Mouse (Mus musculus): ENCODE results near the gene Mgat4b. TPM values are rescaled to one million over a fixed set of nuclear protein-coding genes. Genes with fewer than 3 reads are reported as not detected.
"Not testable (repeated sequence)": the region's sequence is repeated elsewhere in the genome, so short reads cannot be mapped to it uniquely, and the experiment has no call there.

Mgat4b gene
- total RNA-seq (2021) = 100 to 1,000 TPM; 144 to 146 TPM

DNA sequence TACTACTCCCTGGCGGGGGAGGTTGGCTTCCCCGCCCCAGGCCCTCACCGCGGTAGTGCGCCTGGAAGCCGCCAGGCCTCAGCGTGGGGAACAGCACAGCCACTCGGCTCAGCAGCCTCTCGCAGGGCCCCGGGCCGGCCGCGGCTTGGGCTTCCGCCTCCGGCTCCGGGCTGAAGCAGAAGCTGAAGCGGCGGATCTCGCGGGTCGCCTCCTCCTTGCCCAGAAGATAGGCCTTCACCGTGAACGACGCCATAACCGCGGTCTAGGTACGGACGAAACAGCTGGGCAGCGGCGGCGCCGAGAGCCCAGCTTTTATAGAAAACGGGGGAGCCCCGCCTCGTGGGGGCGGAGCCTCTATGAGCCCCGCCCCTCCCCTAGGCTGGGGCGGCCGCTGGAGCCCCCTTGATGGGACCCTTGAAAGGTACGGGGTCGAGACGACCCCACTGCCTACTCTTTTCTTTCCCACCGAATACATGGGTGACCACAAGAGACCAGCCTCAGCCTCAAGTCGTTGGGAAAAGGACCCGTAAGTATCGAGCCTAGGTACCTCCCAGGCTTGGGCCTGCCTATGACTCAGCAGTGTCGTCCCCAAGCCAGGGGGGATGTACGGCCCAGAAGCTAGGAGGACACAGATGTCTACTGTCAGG, at the start of gene Mgat4b, which contains the start of gene Sqstm1:
Mgat4b (plus strand) TSS at position 386 of the 647 bp plus-strand sequence.
Sqstm1 (minus strand) TSS at position 323 of the 647 bp plus-strand sequence.
- DNase-seq (ENCODE audit: extremely low spot score in 1 of 2, low spot score in 2 of 2) = peak; percentile 66 to 84
- intact Hi-C loops (cut with DNase I) = no loop called here

DNA sequence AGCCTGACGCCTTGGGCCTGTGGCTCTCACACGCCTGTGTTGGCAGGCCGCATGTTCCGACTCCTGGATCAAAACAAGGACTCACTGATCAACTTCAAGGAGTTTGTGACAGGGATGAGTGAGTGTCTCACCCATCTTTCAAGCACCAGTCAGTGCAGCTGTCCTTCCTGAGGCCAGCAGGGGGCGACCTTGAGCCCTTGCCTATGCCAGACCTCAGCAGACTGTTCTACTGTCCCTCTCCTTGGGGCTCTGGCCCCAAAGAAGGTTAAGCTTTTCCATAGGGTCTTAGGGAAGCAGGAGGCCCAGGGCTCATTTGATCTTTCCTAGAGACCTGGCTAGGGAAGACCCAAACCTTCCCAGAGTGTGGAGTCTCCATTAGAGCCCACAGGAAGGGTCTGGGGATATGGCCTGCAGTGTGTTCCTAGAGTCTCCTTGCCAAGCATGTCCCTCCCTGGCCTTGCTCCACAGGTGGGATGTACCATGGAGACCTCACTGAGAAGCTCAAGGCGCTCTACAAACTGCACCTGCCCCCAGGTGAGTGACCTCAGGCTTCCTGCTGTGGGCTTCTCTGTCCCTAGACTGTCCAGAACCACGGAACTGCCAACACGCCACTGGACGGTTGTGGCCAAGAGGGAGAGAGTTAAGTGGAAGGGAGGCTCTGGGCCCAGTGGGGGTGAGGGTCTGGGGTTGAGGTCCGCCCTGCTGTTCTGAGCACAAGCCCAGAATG, 48.9 kb upstream of the Mgat4b start:
- intact Hi-C loops (cut with DNase I) = no loop called here
- DNase-seq (ENCODE audit: extremely low spot score in 1 of 2, low spot score in 2 of 2) = peak in 1 of 2 experiments; percentile 70

DNA sequence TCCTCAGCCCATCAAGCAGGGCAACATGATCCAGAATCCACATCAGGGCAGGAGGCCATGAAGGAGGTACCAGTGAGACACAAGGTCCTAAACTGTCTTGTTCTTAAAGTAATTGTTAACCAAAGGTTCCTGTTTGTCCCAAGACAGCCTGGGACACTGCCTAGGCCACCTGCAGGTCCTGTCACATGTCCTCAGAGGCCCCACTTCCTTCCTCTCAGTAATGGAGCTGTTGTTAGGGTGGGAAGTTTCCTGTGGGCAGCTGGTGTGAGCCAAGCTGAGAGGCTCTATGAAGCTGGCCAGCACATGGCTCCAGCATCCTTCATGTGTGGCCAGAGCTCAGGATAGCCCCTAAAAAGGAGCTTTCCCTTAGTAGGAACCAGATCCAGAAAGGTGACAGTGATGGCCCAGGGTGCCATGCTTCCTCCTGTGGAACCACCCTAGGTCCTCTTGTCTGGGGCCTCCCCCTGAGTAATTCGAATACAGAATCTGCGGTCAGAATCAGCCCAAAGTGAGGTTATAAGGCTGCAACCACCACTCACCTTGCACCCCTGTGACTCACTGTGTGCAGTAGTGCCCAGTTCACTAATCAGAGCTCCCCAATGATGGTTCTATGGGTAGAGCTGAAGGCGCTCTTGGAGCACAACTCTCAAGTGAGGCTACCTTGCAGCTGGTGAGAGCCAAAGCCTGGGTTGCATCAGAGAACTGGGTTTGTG, 48.2 kb upstream of the Mgat4b start:
- peak in 1 of 2 experiments; percentile 49 for DNase-seq (ENCODE audit: extremely low spot score in 1 of 2, low spot score in 2 of 2)
- intact Hi-C loops (cut with DNase I) = no loop called here

DNA sequence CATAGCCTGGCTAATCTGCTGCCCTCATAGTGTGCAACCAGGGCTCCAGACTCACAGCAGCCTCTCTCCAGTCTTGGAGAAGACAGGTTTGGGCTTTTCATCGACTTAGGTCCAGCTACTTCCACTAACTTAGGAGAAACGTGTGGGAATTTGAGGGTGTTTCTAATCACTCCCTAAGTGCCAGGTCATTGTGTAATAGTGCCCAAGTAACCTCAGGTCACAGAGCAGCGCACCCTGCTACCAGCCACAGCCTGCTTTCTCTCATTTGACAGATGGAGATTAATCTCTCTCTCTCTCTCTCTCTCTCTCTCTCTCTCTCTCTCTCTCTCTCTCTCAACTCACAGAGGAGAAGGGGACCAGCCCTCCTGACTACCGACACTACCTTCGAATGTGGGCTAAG, 42.3 kb upstream of the Mgat4b start:
- intact Hi-C loops (cut with DNase I) = no loop called here
- no peak for DNase-seq (ENCODE audit: extremely low spot score in 1 of 2, low spot score in 2 of 2)

DNA sequence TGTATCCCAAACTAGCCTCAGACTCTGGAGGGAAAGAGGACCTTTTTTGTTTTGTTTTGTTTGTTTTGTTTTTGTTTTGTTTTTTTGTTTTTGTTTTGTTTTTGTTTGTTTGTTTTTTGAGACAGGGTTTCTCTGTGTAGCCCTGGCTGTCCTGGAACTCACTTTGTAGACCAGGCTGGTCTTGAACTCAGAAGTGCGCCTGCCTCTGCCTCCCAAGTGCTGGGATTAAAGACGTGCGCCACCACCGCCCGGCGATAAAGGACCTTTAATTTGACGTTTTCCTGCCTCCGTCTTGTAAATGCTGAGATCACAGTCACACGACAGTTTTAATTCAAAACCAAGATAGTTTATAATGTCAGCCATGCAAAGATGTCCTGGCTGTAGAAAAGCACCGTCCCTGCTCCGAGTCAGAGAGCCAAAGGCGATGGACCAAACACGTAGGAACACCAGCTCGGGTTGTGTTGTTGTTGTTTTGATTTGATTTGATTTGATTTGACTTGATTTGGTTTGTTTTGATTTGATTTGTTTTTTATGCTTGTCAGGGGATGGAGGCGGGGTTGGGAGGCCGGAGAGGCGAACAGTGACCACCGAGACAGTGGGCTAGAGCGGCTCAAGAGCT, 36.5 kb upstream of the Mgat4b start, which contains the start of gene Mrnip:
Mrnip (plus strand) TSS at position 334 of the 619 bp plus-strand sequence.
- peak; percentile 16 to 27 for DNase-seq (ENCODE audit: extremely low spot score in 1 of 2, low spot score in 2 of 2)
- intact Hi-C loops (cut with DNase I) = not testable (repeated sequence)

DNA sequence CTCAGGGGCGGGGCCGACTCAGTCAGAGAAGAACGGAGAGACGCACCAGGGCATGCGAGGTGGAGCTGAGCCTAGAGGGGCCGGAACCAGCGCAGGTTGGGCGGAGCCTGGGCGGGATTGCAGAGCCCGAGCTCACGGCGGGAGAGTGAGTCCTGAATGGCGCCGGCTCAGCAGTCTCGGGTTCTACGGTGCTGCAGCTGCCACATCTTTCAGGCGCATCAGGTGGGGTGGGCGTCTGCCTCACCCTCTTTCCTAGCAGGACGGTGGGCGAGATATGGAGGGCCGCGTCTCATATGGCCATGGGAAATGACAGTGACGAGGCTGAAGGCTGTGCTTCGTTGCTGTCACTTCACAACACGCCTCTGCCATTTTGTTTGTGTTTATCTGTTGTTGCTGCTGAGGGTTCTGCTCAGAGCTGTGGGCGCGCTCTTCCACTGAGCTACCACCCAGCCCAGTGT, 35.9 kb upstream of the Mgat4b start:
- DNase-seq (ENCODE audit: extremely low spot score in 1 of 2, low spot score in 2 of 2) = peak; percentile 94 to 99
- intact Hi-C loops (cut with DNase I) = no loop called here

DNA sequence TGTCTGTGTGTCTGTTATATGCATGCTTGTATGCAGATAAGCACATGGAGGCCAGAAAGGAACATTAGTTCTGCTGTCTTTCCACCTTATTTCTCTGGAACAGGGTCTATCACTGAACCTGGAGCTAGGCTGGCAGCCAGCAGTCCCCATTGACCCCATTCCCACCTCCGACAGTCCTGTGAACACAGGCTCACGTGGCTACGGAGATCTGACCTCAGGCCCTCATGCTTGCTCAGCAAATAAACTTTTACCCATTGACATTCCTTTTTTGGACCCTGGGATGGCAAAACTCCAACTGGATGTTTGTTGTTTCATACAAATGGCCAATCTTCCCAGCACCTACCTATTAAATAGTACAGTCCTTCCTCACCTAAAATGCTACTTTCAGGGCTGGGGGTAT, 34.3 kb upstream of the Mgat4b start:
- DNase-seq (ENCODE audit: extremely low spot score in 1 of 2, low spot score in 2 of 2) = no peak
- intact Hi-C loops (cut with DNase I) = no loop called here

DNA sequence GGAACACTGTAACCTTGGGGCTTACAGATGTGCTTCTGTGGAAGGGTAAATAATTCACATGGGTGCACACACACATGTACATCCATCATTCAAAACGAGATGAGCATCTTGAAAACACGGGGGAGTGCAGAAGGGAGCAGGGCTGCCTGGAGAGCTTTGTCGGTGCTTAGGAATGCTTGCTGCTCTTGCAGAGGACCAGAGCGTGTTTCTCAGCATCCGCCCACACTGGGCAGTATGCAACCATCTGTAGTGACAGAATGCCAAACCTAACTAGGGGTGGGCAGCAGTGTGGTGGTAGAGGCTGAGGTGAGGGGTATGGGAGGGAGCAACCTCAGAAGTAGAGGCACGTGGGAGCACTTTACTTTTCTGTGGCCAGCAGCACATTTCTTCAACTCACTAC, 33.6 kb upstream of the Mgat4b start:
- DNase-seq (ENCODE audit: extremely low spot score in 1 of 2, low spot score in 2 of 2) = peak in 1 of 2 experiments; percentile 22
- intact Hi-C loops (cut with DNase I) = no loop called here

DNA sequence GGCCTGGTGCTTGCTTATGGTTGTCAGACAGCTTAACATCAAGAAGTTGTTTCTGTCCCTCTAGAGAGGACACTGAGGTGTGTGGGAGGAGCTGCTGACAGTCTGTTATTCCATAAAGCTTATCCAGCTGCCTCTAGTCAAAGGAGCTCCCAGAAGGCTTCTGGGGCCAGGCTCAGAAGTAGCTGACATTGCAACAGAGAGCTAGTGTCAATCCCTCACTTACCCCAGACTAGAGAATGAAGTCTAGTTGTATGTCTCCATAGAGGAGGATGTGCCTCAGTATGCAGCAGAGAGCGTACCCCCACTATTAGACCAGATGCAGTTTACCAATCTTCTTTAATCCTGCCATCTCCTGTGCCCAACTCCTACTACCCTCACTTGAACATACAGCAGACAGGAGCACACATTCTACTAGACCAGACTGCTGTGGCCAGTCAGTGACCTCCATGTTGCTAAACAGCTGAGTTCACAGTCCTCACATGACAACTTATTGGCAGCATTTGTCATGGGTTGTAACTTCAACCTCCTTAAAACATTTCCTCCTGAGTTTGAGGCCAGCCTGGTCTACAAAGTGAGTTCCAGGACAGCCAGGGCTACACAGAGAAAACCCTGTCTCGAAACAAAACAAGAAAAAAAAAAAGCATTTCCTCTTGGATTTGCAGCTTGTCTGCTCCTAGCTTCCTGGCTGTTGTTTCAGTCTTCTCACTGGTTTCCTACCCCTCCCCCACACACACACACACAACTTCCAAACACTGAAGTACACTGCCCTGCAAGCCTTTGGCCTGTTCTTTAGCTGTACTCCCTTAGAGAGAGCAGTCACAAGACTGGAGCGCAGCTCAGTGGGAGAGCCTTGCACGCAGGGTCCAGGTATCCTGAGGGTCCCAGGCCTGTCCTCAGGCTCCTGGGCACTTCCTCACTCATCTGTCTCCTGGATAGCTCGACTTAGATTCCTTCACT, 31.9 kb upstream of the Mgat4b start:
- intact Hi-C loops (cut with DNase I) = no loop called here
- no peak for DNase-seq (ENCODE audit: extremely low spot score in 1 of 2, low spot score in 2 of 2)

DNA sequence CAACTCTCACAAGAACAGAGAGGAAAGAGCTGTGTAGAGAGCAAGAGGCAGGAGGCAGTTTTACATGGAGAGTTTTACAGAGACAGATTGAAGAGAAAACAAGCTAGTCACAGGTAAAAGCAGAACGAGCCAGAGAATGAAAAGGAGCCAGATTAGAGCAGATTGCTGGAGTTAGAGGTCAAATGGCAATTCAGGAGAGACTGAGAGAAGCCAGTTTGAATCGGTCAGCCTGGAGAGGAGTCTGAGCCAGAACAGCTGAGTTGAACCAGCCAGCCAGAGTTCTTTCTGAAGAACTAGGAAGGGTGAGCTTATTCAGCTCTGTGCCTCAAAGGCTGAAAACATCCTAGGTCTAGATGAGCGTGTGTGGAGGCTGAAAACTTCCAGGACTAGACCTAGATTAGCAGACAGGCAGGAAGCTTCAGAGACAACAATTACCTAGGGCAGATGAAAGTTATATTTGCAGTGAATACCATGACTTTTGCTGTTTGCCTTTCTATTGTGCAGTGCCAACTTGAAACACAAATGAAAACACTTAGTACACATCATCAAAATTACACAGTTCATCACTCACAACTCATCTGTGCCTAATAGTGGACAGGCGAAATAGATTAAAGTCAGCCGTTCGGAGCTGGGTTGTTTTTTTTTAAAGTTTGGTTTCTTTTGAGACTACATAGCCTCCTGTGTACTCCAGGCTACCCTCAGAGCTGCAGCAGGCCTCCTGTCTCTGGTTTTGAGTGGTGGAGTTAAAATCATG, 30.0 kb upstream of the Mgat4b start:
- intact Hi-C loops (cut with DNase I) = no loop called here

DNA sequence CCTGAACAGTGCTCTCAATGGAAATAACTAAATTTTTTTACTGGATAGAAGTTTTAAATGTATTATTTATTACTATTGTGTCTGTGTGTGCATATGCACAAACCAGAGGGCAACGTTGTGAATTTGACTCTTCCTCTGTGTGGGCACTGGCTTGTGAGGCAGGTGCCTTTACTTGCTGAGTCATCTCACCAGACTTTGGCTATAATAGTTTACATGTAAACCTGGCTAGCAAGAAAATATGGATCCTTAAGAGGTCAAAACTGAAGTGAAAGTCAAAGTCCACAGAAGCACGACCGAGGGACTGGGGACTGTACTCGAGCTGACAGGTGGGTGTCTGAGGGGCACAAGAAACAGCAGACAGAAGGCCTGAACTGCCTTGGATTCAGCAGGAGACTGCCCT, 28.0 kb upstream of the Mgat4b start:
- intact Hi-C loops (cut with DNase I) = no loop called here

More for the DNA sequence above, 30.0 kb upstream of the Mgat4b start:
- no peak for DNase-seq (ENCODE audit: extremely low spot score in 1 of 2, low spot score in 2 of 2)

DNA sequence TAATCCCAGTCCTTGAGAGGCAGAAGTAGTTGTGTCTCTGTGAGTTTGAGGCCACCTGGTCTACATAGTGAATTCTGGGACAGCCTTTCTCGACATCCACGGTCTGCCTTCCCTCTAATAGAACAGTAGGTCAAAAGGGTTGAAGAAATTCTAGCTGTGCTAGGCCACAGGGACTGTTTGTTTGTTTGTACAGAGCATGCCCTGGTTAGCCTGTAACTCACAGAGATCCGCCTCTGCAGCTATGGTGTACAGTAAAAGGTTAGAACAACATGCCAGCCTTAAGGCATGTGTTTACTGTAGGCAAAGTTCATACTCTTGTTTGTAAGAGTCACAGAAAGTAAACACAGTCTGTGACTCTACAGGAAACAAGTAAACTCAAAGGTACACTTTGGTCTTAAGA, 25.9 kb upstream of the Mgat4b start:
- no peak for DNase-seq (ENCODE audit: extremely low spot score in 1 of 2, low spot score in 2 of 2)
- intact Hi-C loops (cut with DNase I) = no loop called here

More for the DNA sequence above, 28.0 kb upstream of the Mgat4b start:
- DNase-seq (ENCODE audit: extremely low spot score in 1 of 2, low spot score in 2 of 2) = no peak

DNA sequence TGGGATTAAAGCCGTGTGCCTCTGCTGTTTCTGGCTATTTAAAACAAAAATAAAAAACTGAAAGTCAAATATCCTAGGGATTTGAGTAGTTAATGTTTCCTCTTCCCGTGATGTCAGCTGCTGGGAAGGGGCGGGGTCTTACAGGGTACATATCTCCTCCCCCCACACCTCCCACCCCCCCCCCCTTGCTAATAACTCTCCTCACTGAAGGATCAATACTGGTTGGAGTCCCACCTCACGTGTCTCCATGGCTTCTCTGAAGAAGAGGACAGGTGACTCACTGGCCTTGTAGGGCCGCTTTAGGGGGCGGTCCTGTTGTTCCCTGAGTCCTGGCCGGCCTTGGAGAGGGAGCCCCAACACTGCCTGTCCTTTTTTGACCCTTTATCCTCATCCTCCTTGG, 22.0 kb upstream of the Mgat4b start:
- no peak for DNase-seq (ENCODE audit: extremely low spot score in 1 of 2, low spot score in 2 of 2)
- intact Hi-C loops (cut with DNase I) = no loop called here

DNA sequence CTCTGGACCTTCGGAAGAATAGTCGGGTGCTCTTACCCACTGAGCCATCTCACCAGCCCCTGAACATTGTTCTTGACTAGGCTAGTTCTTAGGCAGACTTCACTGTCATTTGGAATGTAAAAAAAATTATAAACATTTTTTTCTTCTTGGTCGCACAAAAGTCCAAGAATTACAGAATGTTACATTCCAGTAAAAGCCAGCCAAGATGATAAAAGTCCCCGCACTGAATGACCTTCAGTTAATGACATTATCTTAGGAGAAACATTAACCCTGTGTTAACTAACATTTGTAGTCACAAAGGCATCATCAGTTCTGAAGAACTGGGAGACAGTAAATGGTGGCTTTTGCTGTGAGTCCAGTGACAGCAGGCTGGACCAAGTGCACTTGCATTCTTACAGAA, 20.3 kb upstream of the Mgat4b start:
- intact Hi-C loops (cut with DNase I) = no loop called here
- DNase-seq (ENCODE audit: extremely low spot score in 1 of 2, low spot score in 2 of 2) = no peak

DNA sequence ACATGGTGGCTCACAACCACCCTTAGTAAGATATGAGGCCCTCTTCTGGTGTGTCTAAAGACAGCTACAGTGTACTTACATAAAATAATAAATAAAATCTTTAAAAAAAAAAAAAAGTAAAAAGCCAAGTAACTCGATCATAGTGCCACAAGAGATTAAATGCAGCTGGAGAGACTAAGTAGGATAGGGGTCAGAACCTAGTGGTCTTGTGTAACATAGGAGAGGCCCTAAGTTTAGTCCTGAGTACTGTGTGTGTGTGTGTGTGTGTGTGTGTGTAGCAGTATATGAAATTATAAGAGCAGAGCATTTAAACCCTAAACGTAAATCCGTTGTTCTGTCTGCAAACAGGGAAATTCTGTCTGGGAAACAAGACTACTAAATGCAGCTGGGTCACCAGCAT, 18.4 kb upstream of the Mgat4b start:
- intact Hi-C loops (cut with DNase I) = no loop called here
- no peak for DNase-seq (ENCODE audit: extremely low spot score in 1 of 2, low spot score in 2 of 2)

DNA sequence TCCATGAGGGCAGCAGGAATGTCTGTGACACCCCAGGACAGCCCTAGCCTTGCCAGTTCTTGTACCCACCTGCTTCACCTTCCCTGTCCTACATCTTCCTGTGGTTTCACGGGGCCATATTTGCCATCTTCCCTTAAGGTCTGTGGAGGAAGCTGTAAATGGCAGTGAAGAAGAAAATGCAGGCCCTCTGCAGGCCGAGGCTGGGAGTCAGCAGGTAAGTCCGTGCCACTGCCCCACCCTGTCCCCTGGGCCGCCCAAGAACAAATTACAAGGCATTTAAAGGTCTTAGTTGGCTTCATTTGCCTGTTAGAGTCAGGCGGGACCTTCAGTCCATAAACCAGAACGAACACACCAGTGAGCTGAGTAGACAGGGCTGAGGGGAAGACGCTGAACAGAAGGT, 16.6 kb upstream of the Mgat4b start:
- DNase-seq (ENCODE audit: extremely low spot score in 1 of 2, low spot score in 2 of 2) = no peak
- intact Hi-C loops (cut with DNase I) = no loop called here

DNA sequence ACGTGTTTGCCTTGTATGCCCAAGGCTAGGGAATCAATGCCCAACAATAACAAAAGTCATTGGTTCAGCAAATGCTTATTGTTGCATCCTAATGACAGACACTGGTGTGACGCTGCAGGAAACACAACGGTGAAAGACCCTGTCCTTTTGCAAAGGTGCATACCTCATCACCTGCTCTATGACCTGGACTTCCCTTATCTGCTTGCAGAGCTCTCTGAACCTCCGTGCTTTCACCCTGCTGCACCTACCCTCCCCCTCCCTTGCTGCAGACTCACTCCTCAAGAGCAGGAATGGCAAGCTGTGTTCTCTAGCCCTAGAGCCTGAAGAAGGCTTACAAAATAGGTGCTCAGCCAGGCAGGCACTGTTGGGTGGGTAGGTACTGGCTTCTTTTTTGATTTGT, 15.9 kb upstream of the Mgat4b start:
- intact Hi-C loops (cut with DNase I) = no loop called here
- DNase-seq (ENCODE audit: extremely low spot score in 1 of 2, low spot score in 2 of 2) = no peak

DNA sequence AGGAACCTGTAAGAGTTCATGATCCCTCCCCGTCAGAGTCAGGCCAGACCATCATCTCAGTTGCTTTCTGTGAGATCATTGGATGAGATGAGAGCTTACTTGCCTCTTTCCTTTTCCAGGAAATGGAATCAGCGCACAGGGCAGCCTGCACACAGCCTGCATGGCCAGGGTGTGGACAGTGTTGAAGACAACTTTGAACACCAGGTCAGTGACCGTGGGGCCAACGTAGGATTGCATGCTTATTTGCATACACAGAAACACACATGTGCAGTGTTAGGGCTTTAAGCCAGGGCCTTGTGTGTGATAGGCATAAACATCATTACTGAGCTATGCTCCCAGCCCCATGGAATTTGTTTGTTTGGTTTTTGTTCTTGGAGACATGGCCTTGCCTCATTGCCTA, 13.2 kb upstream of the Mgat4b start:
- DNase-seq (ENCODE audit: extremely low spot score in 1 of 2, low spot score in 2 of 2) = no peak
- intact Hi-C loops (cut with DNase I) = no loop called here

Data from left cerebral cortex, postnatal 10 days (tissue).